Mouse (Mus musculus): ENCODE data around the gene Parp3.

Gene Parp3

DNA sequence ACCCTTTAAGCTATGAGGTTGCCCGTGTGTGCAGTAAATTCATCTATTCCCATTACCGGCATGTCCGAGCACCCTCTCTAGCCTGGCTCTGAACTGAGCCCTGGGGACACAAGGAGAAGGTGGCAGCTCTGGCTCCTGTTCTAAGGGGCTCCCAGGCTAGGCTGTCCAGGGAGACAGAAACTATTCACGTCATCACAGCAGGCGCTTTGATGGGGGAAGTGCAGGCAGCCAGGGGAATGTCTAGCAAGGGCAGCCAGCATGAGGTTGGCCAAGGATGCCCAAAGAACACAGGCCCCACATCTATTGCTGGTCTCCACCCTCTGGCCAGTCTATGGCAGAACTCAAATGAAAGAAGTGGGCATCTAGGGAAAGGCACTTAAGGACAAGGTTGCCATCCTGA lies 18.8 kb downstream of the Parp3 start:
- no peak for DNase-seq (ENCODE audit: low read depth, low spot score)

DNA sequence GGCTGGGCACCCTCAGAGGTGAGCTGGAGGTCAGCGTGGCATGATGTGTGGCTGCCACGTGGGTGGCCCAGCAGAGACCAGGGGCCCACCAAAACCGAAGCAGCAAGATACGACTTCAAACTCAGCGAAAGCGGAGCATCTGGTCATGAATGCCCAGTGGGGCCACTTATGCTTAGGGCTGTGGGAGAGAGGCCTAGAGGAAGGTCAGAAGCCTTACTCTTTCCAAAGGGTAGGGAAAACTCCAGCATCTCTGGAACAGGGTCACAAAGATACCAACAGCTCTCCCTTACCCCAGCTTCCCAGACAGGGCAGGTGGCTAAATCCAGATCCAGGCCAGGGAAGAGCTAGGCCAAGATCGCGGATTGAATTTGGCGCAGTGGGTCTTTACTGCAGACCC lies 19.6 kb downstream of the Parp3 start:
- no peak for DNase-seq (ENCODE audit: low read depth, low spot score)

DNA sequence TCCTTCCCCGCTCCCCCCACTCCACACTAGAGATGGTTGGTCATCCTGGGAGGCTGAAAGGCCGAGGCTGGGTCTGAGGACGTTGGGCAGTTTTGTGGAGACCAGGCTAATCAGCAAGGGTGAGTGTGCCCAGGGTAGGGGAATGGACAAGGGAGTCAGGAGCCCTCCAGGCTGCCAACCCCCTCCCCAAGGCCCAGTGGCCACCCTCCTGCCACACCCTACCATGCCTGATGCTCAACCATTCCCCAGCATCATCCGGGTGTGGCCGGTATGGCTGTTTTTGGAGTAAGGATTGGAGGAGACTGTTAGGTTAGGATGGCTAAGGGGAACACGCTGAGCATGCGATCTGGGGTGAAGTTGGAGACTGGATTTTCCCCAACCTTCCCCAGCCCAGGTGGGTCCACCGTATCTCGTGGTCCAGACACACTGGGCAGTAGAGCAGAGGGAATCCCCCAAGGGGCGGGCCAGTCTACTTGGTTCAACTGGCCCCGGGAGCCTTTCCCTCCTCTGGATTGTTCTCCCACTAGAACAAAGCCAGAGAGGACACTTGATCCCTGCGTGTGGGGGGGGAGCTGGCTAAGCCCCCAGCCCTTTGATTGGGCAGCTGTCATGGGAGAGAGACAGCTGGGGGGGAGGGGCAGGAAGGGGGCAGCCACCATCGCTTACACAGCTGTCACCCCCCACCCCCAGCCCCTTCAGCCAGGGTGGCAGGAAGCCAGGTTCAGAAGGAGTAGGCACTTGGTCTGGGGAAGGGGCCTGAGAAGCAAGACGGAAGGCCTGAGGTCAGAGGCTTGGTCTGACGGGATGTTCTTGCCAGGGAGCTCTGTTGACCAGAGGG lies 20.2 kb downstream of the Parp3 start:
- DNase-seq (ENCODE audit: low read depth, low spot score) = no peak

DNA sequence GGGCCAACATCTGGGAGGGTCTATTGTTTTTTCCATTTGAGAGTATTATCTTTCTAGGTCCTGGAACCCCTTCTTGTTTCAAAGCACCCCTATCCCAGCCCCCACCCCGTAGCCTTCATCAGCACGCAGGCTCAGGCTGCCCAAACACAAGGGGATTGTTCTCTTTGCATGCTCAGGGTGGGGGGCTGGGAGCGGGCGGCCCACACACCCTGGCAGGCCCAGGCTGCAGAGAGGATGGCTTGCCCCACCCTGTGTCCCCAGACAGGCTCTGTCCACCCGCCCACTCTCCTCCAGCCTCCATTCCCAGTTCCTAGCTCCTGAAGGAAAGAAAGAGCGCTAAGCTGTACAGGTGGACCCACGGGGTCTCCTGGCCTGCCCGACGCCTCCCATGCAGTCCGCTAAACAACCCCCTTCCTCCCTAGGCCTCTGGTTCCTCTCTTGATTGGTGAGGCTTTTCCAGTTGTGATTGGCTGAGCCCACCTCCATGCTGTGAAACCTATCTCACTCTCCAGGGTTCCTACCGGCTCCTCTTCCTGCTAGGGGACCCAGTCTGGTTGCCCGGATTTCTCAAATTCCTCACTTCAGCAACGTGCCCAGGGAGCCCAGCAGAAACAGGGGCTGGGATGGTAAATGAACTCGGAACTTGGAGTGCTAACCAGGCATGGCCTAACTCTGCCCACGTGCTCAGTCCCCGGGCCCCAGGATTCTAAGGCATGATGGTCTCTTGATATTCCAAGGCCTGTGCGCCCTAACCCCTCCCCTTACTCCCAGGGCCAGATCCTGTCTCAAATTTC lies 21.7 kb downstream of the Parp3 start:
- peak; percentile 83 for DNase-seq (ENCODE audit: low read depth, low spot score)

DNA sequence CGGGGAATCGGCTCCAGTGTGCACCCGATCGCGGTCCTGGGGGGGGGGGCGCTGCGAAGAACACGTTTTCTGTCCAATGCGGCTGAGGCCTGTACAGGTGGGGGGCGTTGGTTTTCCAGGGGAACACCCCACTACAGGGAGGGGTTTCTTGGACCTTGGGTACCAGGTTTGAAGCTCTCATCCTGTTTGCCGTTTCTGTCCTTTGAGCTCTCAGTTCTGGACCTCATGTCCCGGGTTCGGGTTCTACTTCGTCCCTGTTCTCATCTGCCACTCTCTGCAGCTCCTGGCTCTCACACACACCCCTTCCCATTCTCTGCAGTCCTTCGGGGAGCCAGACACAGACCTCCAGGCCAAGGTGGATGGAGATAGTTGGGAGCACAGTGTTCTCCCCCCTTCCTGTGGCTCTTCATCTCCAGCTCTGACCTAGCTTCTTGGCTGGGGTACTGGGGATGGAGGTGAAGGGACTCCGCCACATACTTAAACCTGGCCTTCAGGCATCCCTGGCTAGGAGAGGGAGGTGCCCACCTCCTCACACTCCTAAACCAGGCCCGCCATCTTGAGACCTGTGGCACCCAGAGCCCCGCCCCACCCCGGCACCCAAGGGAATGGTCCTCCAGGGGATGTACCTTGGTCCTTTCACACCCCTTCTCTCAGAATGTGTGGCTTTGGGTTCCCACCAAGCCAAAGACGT lies 22.5 kb downstream of the Parp3 start:
- DNase-seq (ENCODE audit: low read depth, low spot score) = peak; percentile 66

DNA sequence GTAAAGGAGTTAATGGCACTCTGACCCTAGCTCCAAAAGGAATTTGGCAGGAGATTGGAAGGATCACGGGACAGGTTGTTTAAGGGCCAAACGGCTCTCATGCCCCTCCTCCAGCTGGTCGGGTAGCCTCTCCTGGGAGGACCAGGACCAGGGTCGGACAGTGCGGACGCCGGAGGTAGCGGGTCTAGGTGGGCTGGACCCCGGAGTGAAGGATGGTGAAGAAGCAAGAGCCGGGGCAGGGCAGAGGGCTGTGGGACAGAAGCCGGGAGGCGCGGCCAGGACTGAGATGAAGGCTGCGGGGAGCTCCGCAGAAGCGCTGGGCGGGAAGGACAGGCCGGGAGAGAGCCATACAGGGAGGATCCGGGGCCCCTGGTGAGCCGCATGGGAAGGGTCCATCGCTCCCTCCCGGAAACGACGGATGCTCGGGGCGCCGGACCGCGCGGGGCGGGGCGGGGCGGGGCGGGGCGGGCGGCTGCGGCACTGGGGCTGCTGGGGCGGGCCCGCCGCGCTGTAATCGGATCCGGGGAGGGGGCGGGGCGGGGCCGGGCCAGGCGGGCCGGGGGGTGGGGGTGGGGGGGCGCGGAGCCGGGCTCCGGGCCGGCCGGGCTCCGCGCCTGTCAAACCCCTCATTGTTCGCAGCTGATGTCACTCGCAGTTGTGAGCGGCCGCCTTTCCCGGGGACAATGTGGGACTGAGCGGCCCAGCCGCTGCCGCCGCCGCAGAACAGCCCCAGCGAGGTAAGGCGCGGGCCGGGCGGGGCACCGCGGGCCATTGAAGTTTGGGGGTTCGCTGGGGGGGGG lies 23.3 kb downstream of the Parp3 start, which contains the start of gene Pcbp4:
Gene Pcbp4 (plus strand): TSS at position 21 of the 800 bp plus-strand sequence.
- peak; percentile 85 for DNase-seq (ENCODE audit: low read depth, low spot score)

DNA sequence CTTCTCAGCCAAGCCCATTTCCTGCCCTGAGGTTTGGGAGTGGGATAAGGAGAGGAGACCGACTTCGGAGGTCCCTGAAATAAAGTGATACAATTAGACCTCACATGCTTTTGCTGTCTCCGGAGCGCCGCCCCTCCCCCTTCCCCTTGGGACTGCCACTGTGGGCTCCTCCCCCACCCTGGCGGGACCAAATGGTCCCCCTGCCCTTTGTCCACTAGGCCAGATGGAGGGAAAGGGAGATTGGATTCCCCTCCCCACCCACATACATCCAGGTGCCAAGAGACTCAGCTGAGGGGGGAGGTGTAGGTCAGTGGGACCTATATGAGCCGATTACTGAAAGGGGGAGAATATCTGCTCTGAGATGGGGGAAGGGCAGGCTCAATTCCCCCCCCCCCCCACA lies 23.9 kb downstream of the Parp3 start:
- DNase-seq (ENCODE audit: low read depth, low spot score) = peak; percentile 67

DNA sequence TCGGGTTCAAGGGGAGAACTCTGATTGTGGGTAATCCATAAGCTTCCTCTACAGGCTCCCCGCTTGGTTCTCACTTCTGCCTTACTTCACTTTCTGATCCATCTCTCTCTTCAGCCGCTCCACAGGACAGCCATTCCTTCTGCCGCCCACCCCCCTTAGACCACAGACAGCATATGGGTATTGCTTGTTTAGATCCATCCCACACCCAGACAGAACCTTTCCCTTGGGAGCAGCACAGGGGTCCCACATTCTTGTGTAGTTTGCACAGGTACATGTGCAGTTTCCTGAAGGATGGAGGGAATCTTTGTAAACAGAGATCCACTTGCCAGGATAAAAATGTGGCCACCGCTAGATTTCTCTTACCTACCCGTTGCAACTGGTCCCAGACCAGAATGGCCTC lies 24.4 kb downstream of the Parp3 start:
- no peak for DNase-seq (ENCODE audit: low read depth, low spot score)

DNA sequence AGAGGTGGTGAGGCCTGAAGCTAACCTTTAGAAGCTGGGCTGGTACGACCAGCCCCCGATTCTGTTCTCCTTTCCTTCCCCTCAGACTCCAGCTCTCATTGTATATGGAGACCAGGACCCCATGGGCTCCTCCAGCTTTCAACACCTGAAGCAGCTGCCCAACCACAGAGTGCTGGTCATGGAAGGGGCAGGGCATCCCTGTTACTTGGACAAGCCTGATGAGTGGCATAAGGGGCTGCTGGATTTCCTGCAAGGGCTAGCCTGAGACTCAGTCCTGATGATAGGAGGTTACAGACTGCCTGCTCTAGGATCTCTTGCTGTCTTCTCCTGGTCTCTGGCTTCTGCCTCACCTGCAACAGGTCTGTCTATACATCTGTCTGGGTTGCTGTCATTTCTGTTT lies 24.9 kb downstream of the Parp3 start:
- no peak for DNase-seq (ENCODE audit: low read depth, low spot score)

DNA sequence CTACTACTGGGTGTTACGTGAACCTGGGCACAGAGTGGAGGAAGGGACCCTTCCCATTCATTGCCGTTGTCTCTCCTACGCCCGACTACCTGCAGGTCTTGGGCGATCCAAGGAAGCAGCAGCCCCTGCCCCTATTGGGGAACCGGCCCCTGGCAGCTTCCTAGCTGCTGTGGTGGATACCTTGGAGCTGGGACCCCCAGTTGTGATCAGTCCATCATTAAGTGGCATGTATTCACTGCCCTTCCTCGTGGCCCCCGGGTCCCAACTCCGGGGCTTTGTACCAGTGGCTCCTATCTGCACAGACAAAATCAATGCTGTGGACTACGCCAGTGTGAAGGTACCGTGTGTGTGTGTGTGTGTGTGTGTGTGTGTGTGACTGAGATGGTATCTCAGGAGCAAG lies 25.5 kb downstream of the Parp3 start:
- DNase-seq (ENCODE audit: low read depth, low spot score) = no peak

DNA sequence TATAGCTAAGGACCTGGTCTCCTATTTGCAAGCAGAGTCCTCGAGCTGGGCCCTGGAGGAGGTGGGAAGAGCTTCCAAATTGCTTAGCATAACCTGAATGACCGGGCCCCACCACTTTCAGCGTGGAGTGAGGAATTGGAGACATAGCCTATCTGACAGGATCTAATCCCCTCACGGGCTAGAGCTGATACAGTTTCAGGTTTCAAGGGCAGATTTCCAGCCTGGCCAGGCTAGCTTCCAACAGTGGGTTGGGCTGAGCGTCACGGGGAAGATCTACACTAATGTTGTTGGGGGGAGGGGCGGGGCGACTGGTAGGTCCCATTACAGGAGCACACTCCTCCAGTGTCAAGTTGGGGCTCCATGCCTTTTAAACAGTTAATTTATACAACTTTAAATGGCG lies 26.1 kb downstream of the Parp3 start:
- DNase-seq (ENCODE audit: low read depth, low spot score) = peak; percentile 55

DNA sequence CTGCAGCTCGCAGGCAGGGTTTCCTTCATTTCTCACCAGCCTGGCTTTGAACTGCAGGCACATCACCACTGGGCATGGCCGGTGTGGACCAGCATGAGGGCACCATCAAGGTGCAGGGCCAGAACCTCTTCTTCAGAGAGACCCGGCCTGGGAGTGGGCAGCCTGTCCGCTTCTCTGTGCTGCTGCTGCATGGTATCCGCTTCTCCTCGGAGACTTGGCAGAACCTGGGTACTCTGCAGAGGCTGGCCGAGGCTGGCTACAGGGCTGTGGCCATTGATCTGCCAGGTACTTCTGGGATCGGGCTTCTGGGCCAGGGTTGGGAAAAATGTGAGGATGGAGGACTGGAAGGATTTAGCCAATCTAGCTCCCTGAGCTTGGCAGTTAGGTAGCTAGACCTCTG lies 26.8 kb downstream of the Parp3 start:
- no peak for DNase-seq (ENCODE audit: low read depth, low spot score)

DNA sequence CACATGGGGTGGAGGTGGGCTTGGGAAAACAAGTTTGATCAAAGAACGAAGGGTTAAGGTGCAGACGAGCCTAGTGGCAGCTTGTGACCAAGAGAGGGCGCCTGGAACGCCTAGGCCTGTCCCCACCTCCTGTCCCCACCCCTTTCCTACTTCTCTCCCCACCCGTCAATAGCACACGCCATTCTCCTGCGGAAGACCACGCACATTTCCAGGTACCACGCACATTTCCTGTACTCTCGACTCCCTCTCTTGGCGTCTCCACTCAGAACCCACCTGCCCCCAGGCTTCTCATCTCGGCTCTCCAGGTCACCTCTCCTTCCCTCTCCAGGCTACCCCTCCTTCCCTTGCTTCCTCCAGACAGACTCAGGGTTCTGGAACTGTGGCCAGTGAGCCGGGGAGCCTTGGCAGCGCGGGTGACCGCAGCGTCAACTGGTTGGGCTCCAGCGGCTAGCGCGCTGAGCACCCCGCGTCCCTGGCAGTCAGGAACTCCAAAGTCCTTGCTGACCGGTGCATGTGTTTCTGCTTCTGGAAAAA lies 28.2 kb downstream of the Parp3 start:
- DNase-seq (ENCODE audit: low read depth, low spot score) = peak; percentile 96

DNA sequence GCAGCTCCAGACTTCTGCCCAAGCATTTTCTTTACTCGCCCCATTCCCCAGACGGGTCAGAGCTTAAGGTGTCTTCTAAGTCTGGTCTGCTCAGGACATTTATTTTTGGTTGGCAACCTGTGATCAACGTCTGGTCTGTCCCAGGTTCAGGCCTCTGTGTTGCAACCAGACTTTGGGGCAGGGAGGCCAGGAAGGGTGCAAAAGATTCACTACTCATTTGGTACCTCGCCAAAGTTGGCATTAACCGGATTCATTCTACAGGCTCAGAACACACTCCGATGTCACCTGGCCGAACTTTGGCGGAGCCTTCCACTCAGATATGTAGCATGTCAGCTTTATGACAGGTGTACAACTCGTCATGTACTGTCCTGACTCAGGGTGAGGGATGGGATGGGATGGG lies 28.8 kb downstream of the Parp3 start:
- DNase-seq (ENCODE audit: low read depth, low spot score) = no peak

DNA sequence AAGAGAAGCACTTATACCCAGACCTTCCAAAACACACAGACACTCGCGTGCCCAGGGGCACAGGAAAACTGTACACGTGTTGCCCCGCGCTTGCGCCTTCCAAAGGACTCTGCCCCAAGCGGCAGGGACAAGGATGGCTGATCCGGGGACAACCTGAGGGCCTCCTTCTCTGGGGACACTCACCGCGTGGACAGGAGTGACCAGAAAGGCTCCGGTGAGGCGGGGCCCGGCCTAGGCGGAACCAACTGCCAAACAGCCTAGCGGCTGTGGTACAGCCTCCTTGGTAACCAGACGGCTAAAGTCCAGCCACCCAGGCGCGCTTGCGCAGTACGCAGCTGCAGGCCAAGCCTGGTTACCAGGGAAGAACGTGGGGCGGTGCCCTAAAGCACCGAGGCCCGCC lies 29.4 kb downstream of the Parp3 start, which contains the start of the genes Abhd14b and Abhd14a:
Gene Abhd14b (plus strand): TSS at position 112 of the 400 bp plus-strand sequence.
Gene Abhd14a (minus strand): TSS at position 331 of the 400 bp plus-strand sequence.
- peak; percentile 98 for DNase-seq (ENCODE audit: low read depth, low spot score)

DNA sequence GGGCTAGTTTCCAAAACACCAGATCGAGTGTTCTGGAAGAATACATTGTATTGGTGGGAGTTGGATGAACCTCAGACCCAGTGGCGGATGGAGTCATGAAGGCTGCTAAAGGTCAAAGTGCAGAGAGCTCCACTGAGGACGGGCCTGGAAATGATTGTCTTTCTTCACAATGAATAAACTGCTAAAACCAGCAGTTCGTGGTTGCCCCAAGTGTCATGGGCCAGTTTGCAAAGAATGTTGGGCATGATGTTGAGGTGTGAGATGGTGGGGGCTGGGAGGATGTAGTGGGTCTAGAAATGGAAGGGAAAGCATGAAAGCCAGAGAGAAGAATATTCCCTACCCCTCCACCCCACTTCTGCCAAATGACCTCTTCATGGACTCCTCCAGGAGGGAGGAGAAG lies 31.9 kb downstream of the Parp3 start:
- no peak for DNase-seq (ENCODE audit: low read depth, low spot score)

DNA sequence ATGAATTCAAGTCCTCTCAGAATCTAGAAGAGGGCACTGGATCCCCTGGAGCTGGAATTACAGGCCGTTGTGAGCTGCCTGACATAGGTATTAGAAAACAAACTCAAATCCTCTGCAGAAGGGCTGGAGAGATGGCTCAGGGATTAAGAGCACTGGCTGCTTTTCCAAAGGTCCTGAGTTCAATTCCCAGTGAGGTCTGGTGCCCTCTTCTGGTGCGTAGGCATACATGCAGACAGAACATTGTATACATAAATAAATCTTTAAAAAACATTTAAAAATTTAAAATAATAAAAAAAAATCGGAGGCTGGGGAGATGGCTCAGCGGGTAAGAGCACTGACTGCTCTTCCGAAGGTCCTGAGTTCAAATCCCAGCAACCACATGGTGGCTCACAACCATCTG lies 34.1 kb downstream of the Parp3 start:
- no peak for DNase-seq (ENCODE audit: low read depth, low spot score)

DNA sequence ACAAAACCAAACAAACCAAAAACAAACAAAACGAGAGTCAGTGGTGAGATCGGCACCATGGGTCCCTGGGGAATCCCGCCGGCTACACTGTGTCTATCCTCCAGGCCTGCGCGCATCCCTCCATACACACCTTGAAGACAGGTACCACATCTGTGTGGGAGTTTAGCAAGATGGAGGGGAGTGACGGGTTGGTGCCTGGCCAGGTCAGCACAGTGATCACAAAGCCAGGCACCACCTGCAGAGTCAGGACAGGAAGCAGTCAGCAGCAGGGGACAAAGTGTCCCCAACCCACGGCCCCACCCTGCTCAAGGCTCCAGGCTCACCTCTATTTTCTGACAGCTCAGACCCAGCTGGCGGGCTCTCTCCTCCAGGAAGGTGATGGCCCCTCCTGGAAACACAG lies 40.2 kb downstream of the Parp3 start:
- DNase-seq (ENCODE audit: low read depth, low spot score) = no peak

DNA sequence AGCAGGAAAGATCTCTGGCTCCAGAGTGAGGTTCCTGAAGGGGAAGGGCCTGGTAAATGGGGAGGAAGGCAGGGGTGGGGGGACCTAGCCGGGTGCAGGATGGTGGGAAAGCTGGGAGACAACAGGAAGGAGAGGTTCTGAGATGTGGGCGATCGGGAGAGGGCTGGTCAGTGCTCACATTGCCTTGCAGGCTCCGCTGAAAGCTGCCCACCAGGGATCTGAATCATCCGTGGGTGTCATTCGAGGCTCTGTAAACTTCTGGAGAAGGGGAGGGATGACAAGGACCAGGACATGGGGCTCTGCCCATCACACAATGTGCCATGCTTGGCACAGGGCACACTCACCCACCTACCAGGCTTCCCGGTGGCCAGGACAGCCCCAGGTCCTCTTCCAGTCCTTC lies 43.4 kb downstream of the Parp3 start:
- peak; percentile 78 for DNase-seq (ENCODE audit: low read depth, low spot score)

DNA sequence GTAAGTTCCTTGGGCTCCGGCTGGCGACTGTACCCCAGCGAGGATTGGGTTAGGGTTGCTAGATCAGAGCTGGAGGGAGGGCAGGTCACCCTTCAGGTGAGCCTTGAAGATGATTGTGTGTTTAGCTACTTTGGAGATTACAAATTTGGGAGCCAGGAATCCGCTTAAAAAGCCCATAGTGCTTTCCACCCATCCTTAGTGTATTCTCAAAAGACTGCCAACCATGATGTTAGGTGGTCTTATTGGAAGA lies 46.8 kb downstream of the Parp3 start:
- no peak for DNase-seq (ENCODE audit: low read depth, low spot score)
